Mouse (Mus musculus): Measurements from ENCODE around the gene Il24.

The Il24 gene

GRCm38 (mm10) chr1:130850405-130850804 is 36.8 kb downstream of the Il24 start:
- DNase-seq (ENCODE audit: low spot score in 2 of 2): no peak

GRCm38 (mm10) chr1:130849530-130850214 is 37.6 kb downstream of the Il24 start:
- no peak for DNase-seq (ENCODE audit: low spot score in 2 of 2)

- no peak for DNase-seq (ENCODE audit: low spot score in 2 of 2)
These were observed 42.7 kb downstream of the Il24 start for GRCm38 (mm10) chr1:130844516-130844915.

DNA sequence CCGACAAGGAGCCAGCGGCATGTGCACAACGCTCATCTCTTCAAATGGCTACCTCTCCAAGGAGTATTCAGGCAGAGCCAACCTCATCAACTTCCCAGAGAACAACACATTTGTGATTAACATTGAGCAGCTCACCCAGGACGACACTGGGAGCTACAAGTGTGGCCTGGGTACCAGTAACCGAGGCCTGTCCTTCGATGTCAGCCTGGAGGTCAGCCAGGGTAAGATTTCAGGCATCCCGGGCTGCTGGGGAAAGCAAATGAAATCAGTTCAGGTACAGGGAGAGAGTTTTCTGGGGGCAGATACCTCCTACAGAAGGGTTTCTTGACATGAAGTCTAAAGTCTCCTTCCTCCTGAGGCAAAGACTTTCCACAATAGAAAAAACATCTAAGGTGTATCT is 45.6 kb downstream of the Il24 start:
- no peak for DNase-seq (ENCODE audit: low spot score in 2 of 2)

DNA sequence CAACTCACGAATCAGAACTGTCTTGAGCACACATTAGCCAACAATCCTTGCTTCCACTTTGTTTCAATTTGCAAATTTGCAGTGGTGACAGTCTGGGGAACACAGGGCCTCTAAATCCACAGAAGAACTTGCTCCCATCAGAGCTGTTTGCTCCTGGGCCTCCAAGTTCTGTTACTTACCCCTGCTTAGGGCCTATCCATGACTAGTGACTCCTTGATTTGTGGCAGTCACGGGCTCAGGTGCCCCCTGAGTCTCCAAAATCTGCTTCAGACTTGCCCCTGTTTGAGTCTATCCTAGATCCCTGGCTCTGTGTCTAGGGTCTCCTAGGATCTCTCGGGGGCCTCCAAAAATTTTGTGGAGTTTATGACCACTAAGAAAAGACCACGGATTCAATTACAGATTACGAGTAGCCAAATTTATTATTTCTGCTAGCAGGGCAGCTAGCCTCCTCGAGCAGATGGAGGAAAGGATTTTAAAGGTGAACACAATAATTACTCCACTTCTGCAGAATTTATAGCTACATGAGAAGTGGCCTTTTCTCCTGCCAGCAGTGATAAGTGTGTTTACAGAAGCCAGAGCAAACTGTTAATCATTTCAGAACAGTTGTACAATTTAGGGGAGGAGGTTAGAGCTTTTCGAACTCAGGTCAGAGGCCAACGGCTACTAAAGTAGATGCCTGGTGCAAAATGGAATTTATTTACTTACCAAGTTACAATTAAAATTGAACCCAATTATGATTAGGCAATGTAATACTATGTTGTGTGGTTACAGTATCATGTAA is 46.5 kb downstream of the Il24 start:
- no peak for DNase-seq (ENCODE audit: low spot score in 2 of 2)

DNA sequence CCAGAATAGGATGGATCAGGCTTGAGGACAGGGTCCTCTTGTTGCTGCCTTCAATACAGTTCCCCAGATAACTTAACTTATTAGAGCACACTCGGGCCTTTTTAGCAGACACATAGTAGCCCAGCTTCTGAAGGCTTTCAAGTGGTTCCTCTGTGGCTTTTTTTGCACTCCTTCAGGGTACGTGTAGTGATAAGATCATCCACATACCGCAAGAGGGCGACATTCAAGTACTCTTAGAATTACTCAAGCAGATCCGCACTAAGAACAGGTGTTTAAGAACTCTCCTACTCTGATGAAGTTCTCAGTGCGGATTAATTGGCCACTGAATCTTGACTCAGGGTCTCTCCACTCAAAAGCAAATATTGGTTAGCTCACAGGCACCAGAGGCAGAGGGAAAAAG is 49.0 kb downstream of the Il24 start:
- DNase-seq (ENCODE audit: low spot score in 2 of 2): no peak

DNA sequence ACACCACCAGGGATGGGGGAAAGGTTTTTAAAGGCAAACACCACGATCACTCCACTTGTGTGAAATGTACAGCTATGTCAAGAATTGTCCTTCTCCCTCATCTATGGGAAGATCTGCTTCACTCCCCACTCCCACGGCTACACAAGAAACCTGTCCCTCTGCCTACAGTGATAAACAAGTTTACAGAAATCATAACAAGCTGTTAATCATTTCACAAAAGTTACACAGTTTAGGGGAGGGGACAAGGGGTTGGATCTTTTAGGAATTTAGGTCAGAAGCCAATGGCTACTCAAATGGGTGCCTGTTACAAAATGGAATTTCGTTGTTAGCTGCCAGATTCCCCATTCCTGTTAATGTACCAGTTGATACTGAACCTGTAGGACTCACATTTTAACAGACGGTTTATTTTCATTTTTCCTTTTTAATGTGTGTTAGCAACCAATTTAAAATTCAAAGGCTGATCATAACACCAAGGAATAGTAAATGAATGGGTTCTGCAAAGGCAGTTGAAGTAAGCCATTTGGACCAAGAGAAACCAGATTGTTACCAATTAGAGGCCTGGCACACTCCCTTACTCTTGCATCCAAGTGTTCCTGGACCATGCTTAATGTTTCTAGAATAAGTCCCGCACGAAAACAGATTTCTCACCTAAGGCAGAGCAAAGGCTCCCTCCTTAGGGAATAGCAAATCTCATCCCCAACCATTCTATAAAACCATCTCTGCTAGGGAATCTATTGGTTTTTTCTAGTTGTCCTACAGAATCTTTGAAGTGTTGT is 51.9 kb downstream of the Il24 start:
- DNase-seq (ENCODE audit: low spot score in 2 of 2): no peak

- DNase-seq (ENCODE audit: low spot score in 2 of 2): no peak
These were observed 54.8 kb downstream of the Il24 start for GRCm38 (mm10) chr1:130832230-130833149.
